In the genomic region with DNA sequence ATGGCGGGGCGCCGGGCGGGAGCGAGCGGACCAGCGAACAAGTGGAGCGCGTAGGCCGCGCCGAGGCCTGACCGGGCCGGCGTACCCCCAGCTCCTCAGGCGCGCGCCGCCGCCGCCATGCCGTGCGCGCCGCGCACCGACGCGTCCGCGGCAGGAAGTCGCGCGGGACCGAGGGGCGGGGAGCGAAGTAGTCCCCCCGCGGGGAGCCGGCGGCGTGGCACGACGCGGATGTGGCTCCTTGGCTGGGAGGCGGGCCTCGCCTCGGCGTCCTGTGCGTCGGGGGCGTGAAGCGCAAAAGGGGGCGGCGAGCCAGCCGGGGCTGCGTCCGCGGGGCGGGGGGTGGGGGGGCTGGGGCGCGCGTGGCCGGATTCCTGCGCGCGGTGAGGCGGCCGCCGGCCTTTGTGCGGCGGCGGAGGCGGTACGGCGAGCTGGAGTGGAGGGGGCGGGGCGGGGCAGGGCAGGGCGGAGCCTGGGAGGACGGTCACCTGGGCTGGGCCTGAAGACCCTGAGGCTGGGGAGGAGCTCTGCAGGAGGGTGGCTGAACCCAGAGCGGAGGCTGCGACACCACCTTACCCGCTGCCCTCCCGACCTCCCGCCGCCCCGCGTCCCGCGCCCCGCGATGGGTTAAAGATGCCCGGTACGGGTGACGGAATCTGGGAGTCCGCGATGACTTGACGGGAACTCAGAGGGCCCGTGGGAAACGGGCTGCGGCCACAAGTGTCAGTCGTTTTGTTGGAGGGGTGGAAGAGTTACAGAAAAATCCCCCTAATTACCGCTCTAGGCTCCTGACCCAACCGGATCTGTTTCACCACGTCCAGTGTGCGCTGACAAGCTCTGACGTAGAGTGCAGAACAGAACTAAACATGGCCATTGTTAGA, we compare ENCODE assay signal across 8 mouse cellular contexts. TPM values are rescaled to one million over a fixed set of nuclear protein-coding genes. Genes with fewer than 3 reads are reported as not detected.
DNase-seq lines count a peak whose midpoint lies in the region; ATAC-seq and TF ChIP-seq lines count a peak whose summit lies in the region.

A gene (minus strand): TSS at position 226 of the 878 bp plus-strand sequence.

- intact Hi-C loops in heart, postnatal 10 days (cut with DNase I) = loop anchor here (2.0 kb wide), 1 partner anchor 62 kb away; a partner anchor contains a TSS

- ATAC-seq in forebrain, embryonic 14.5 days = peak; percentile 82
- peak; percentile 68 for ATAC-seq in liver, embryonic 15.5 days (ENCODE audit: insufficient read depth)
- ATAC-seq in neural tube, embryonic 12.5 days (ENCODE audit: low FRiP score, low read depth) = peak; percentile 86
- ATAC-seq in stomach, postnatal 0 days (ENCODE audit: low FRiP score, low TSS enrichment) = peak; percentile 82

- TF ChIP-seq EP300 in stomach, postnatal 0 days (optimal IDR thresholded peaks at IDR 0.05) = no peak

- H3K27me3 ChIP-seq in forebrain, embryonic 14.5 days (replicated peaks; ENCODE audit: control insufficient read depth, insufficient read depth, low read length) = no peaks in the 10 kb centered on the region
- peaks cover 38% of the 10 kb centered on the region for H3K27me3 ChIP-seq in liver, embryonic 15.5 days
- H3K27me3 ChIP-seq in neural tube, embryonic 12.5 days (replicated peaks) = no peaks in the 10 kb centered on the region
- no peaks in the 10 kb centered on the region for H3K27me3 ChIP-seq in stomach, postnatal 0 days (ENCODE audit: control insufficient read depth, insufficient read depth, low read length)

- peak within 1 kb of the TSS; percentile 74 for H3K4me2 ChIP-seq in forebrain, embryonic 14.5 days (ENCODE audit: low read length)
- H3K4me2 ChIP-seq in liver, embryonic 15.5 days = peak within 1 kb of the TSS; percentile 93
- H3K4me2 ChIP-seq in neural tube, embryonic 12.5 days (replicated peaks) = peak within 1 kb of the TSS; percentile 66
- peak within 1 kb of the TSS; percentile 72 for H3K4me2 ChIP-seq in stomach, postnatal 0 days (replicated peaks; ENCODE audit: low read depth)

- H3K4me1 ChIP-seq in forebrain, embryonic 14.5 days (ENCODE audit: control insufficient read depth, insufficient read depth, low read length) = peaks cover 9% of the 10 kb centered on the region
- peaks cover 34% of the 10 kb centered on the region for H3K4me1 ChIP-seq in liver, embryonic 15.5 days (replicated peaks)
- peaks cover 25% of the 10 kb centered on the region for H3K4me1 ChIP-seq in neural tube, embryonic 12.5 days
- peaks cover 2% of the 10 kb centered on the region; the same call in 1 of the 2 replicates for H3K4me1 ChIP-seq in stomach, postnatal 0 days (replicated peaks; ENCODE audit: control insufficient read depth, insufficient read depth)

- peak within 1 kb of the TSS; percentile 96 for H3K27ac ChIP-seq in forebrain, embryonic 14.5 days (ENCODE audit: low read depth, low read length)
- peak within 1 kb of the TSS; percentile 86 for H3K27ac ChIP-seq in liver, embryonic 15.5 days (replicated peaks)
- H3K27ac ChIP-seq in neural tube, embryonic 12.5 days = peak within 1 kb of the TSS; percentile 94
- H3K27ac ChIP-seq in stomach, postnatal 0 days (replicated peaks) = peak within 1 kb of the TSS; percentile 99

- peaks cover 30% of the 10 kb centered on the region for H3K36me3 ChIP-seq in forebrain, embryonic 14.5 days (ENCODE audit: control insufficient read depth, insufficient read depth, low read length)
- H3K36me3 ChIP-seq in liver, embryonic 15.5 days (replicated peaks) = peaks cover 11% of the 10 kb centered on the region; the same call in 1 of the 2 replicates
- H3K36me3 ChIP-seq in neural tube, embryonic 12.5 days = peaks cover 22% of the 10 kb centered on the region
- H3K36me3 ChIP-seq in stomach, postnatal 0 days (ENCODE audit: control insufficient read depth, insufficient read depth, low read length) = peaks cover 2% of the 10 kb centered on the region; the same call in 1 of the 2 replicates

- H3K9me3 ChIP-seq in forebrain, embryonic 14.5 days (replicated peaks; ENCODE audit: control insufficient read depth, low read length) = no peaks in the 10 kb centered on the region
- H3K9me3 ChIP-seq in liver, embryonic 15.5 days (replicated peaks) = no peaks in the 10 kb centered on the region
- H3K9me3 ChIP-seq in neural tube, embryonic 12.5 days = no peaks in the 10 kb centered on the region
- no peaks in the 10 kb centered on the region for H3K9me3 ChIP-seq in stomach, postnatal 0 days (ENCODE audit: control insufficient read depth, low read length)

- whole genome bisulfite sequencing in forebrain, embryonic 14.5 days = under 1% methylated on average over 63 of the region's 107 CpGs
- 1% methylated on average over 80 of the region's 107 CpGs for WGBS in liver, embryonic 15.5 days (ENCODE audit: insufficient replicate concordance)
- under 1% methylated on average over 76 of the region's 107 CpGs for WGBS in neural tube, embryonic 12.5 days
- WGBS in stomach, postnatal 0 days = under 1% methylated on average over 41 of the region's 107 CpGs

- DNase-seq in ES-CJ7 (ENCODE audit: low read depth, low spot score) = peak; percentile 89
- peak; percentile 92 for DNase-seq in cerebellum, adult 11 months
- DNase-seq in forebrain, embryonic 14.5 days (ENCODE audit: low spot score) = peak; percentile 94
- peak; percentile 93 for DNase-seq in heart, postnatal 10 days
- DNase-seq in kidney, postnatal 4 days = peak; percentile 90 to 95
- DNase-seq in stomach, postnatal 0 days (ENCODE audit: low spot score) = peak; percentile 95

- TF ChIP-seq CTCF in stomach, postnatal 0 days (IDR thresholded peaks at IDR 0.05; ENCODE audit: low read depth) = no peak

- peak within 1 kb of the TSS; percentile 98 for H3K9ac ChIP-seq in forebrain, embryonic 14.5 days (ENCODE audit: low read length)
- H3K9ac ChIP-seq in liver, embryonic 15.5 days = peak within 1 kb of the TSS; percentile 69
- H3K9ac ChIP-seq in neural tube, embryonic 12.5 days = peak within 1 kb of the TSS; percentile 99
- H3K9ac ChIP-seq in stomach, postnatal 0 days (ENCODE audit: low read length) = peak within 1 kb of the TSS; percentile 100

- peak within 1 kb of the TSS; percentile 97 for H3K4me3 ChIP-seq in forebrain, embryonic 14.5 days (ENCODE audit: low read depth, low read length)
- peak within 1 kb of the TSS; percentile 80 for H3K4me3 ChIP-seq in liver, embryonic 15.5 days (replicated peaks)
- peak within 1 kb of the TSS; percentile 97 for H3K4me3 ChIP-seq in neural tube, embryonic 12.5 days
- peak within 1 kb of the TSS; percentile 100 for H3K4me3 ChIP-seq in stomach, postnatal 0 days (ENCODE audit: low read depth, low read length)

RNA-seq across cellular contexts. Expression of the gene that starts here (rescaled TPM):
- polyA plus RNA-seq in forebrain, embryonic 14.5 days (2014; fragmentation: Nextera tagmentation; extraction: Ambion mirVana) = 270 and 272 TPM in 2 replicates
- total RNA-seq in heart, postnatal 10 days (2021) = 100 to 1,000 TPM in 1 of 2 experiments, 10 to 100 TPM in 1; 92.4 to 101 TPM
- polyA plus RNA-seq in liver, embryonic 15.5 days (2015; fragmentation: Nextera tagmentation; extraction: Ambion mirVana) = 12.1 and 14.7 TPM in 2 replicates
- polyA plus RNA-seq in neural tube, embryonic 12.5 days (2016; fragmentation: Nextera tagmentation; extraction: Ambion mirVana) = 219 and 234 TPM in 2 replicates
- polyA plus RNA-seq in stomach, postnatal 0 days (2015; fragmentation: Nextera tagmentation; extraction: Ambion mirVana) = 29.1 and 31.6 TPM in 2 replicates

Comparison
In these comparisons a context has a peak if more than half of its experiments do, and no peak if none do; other contexts are left out.
1. Peak in every context shown above with its lines: DNase-seq, ATAC-seq, H3K4me3 ChIP-seq and H3K27ac ChIP-seq.